Mouse (Mus musculus) hindbrain, embryonic 11.5 days (tissue): Measurements from ENCODE around the gene Gm49333. TPM values are rescaled to one million over a fixed set of nuclear protein-coding genes. Genes with fewer than 3 reads are reported as not detected.

ENCODE experiments used
- ATAC-seq: fragments of 200-750 bp; cut with Nextera tagmentation; 2 replicates; pipeline ENCODE4 v1.8.0; 2017; ENCODE audit warnings: mild to moderate bottlenecking, moderate TSS enrichment, moderate library complexity; ENCODE audit not compliant: low FRiP score
- DNase-seq: peaks from one replicate; pipeline ENCODE4 v3.0.0-alpha.2; 2015; ENCODE audit warnings: low spot score
- H3K27ac ChIP-seq: fragments of 300-500 bp; sonication (generic); 2 replicates; pipeline ENCODE4 v1.5.1; 2014; ENCODE audit warnings: mild to moderate bottlenecking, low read depth, low read length
- H3K27me3 ChIP-seq: fragments of 300-500 bp; sonication (generic); 2 replicates; pipeline ENCODE4 v1.6.1; 2014; ENCODE audit warnings: mild to moderate bottlenecking, low read length, moderate library complexity, mixed read lengths; ENCODE audit not compliant: control insufficient read depth, insufficient read depth
- H3K36me3 ChIP-seq: fragments of 300-500 bp; sonication (generic); 2 replicates; pipeline ENCODE4 v1.6.1; 2014; ENCODE audit warnings: mild to moderate bottlenecking, low read length, moderate library complexity, mixed read lengths; ENCODE audit not compliant: control insufficient read depth, insufficient read depth
- H3K4me1 ChIP-seq: fragments of 300-500 bp; sonication (generic); replicated peaks from 2 replicates; pipeline ENCODE4 v1.6.1; 2014; ENCODE audit warnings: low read length, mixed read lengths; ENCODE audit not compliant: control insufficient read depth, insufficient read depth
- H3K4me2 ChIP-seq: fragments of 300-500 bp; sonication (generic); replicated peaks from 2 replicates; pipeline ENCODE4 v1.6.1; 2014; ENCODE audit warnings: mild to moderate bottlenecking, low read depth, low read length
- H3K4me3 ChIP-seq: fragments of 300-500 bp; sonication (generic); 2 replicates; pipeline ENCODE4 v1.5.1; 2014; ENCODE audit warnings: low read depth, low read length
- H3K9ac ChIP-seq: fragments of 300-500 bp; sonication (generic); 2 replicates; pipeline ENCODE4 v1.6.1; 2014; ENCODE audit warnings: low read depth, low read length
- H3K9me3 ChIP-seq: fragments of 300-500 bp; sonication (generic); 2 replicates; pipeline ENCODE4 v1.6.1; 2016; ENCODE audit warnings: low read length; ENCODE audit not compliant: control insufficient read depth
- WGBS: fragments of 180-500 bp; shearing (Covaris S2); extraction: QIAGEN DNeasy Blood & Tissue Kit; methylation state at CpG from one replicate; pipeline ENCODE4 v1.1.7; 2014; 5-methylcytosine and 5-hydroxymethylcytosine counted together
- microRNA counts: library from miRNA; unstranded; fragments of <30 nt; microRNA quantifications from one replicate; lab custom pipeline; 2015
- polyA plus RNA-seq: library from polyadenylated mRNA; unstranded; fragments of >200 nt; fragmentation: Nextera tagmentation; extraction: Ambion mirVana; gene quantifications from 2 replicates; pipeline ENCODE4 v1.2.1, GENCODE M21; 2014

The Gm49333 gene
- polyA plus RNA-seq, 1 experiment from 2014 or later, result not detected

- Histone ChIP-seq H3K27ac (peak overlapping the region; percentile 7; the same call in 1 of the 2 replicates), H3K4me1 (peaks cover 9% of the 10 kb centered on the region), H3K9me3 (no peaks in the 10 kb centered on the region), H3K4me2 (no peak overlapping the region), H3K9ac (no peak overlapping the region), H3K36me3 (peaks cover 9% of the 10 kb centered on the region), H3K4me3 (no peak overlapping the region), H3K27me3 (no peaks in the 10 kb centered on the region)
- no peak for DNase-seq
- 43% methylated on average over 16 of the region's 16 CpGs for WGBS
- no peak for ATAC-seq
Observed at GRCm38 (mm10) chr16:20692241-20692965, 81.0 kb downstream of the Gm49333 start.

- Histone ChIP-seq H3K9me3 (no peaks in the 10 kb centered on the region), H3K27ac (peak within 1 kb of the TSS; percentile 80), H3K36me3 (peaks cover 9% of the 10 kb centered on the region), H3K4me3 (peak within 1 kb of the TSS; percentile 41), H3K4me2 (peak within 1 kb of the TSS; percentile 72), H3K9ac (peak within 1 kb of the TSS; percentile 52), H3K4me1 (peaks cover 9% of the 10 kb centered on the region), H3K27me3 (no peaks in the 10 kb centered on the region)
- ATAC-seq (peak; percentile 95), DNase-seq (peak; percentile 95)
- under 1% methylated on average over 33 of the region's 37 CpGs for WGBS
Observed at GRCm38 (mm10) chr16:20693111-20693701, 81.8 kb downstream of the Gm49333 start, which contains the start of gene Fam131a. Fam131a (plus strand) TSS chr16:20693241.

GRCm38 (mm10) chr16:20694781-20695180 lies 83.4 kb downstream of the Gm49333 start:
- Histone ChIP-seq H3K4me3 (no peak overlapping the region), H3K4me2 (no peak overlapping the region), H3K4me1 (peaks cover 9% of the 10 kb centered on the region), H3K9ac (no peak overlapping the region), H3K27ac (no peak overlapping the region), H3K9me3 (no peaks in the 10 kb centered on the region), H3K36me3 (no peaks in the 10 kb centered on the region), H3K27me3 (no peaks in the 10 kb centered on the region)
- ATAC-seq, result no peak
- DNase-seq, result no peak
- 77% methylated on average over 8 of the region's 8 CpGs for WGBS

MicroRNA genes within 50 kb of the gene (microRNA counts, 519-probe panel; counts per million panel counts)
- 4,279 counts per million, percentile 44 among the panel's probes with 10 or more counts for microRNA mmu-miR-1224 (lab: Ali Mortazavi, UCI)

Other genes starting within 250 kb of the Gm49333 start
- gene Abcc5, start 185.2 kb upstream of the Gm49333 start, polyA plus RNA-seq, result 65.4 and 89.9 TPM in 2 replicates
- 132 and 139 TPM in 2 replicates for gene Eif2b5, start 112.8 kb upstream of the Gm49333 start, polyA plus RNA-seq
- 50.8 and 58.9 TPM in 2 replicates for gene Dvl3, start 94.6 kb upstream of the Gm49333 start, polyA plus RNA-seq
- 923 and 941 TPM in 2 replicates for gene Ap2m1, start 76.1 kb upstream of the Gm49333 start, polyA plus RNA-seq
- 52.4 and 63.1 TPM in 2 replicates for gene Abcf3, start 63.0 kb upstream of the Gm49333 start, polyA plus RNA-seq
- gene Vwa5b2, start 22.1 kb upstream of the Gm49333 start, polyA plus RNA-seq, result 1.6 and 4.1 TPM in 2 replicates
- gene Eef1akmt4, start within 50 bp of the Gm49333 start, polyA plus RNA-seq, result 26.9 and 32.5 TPM in 2 replicates
- gene Alg3, start 125 bp downstream of the Gm49333 start, polyA plus RNA-seq, result 54.1 and 54.5 TPM in 2 replicates
- gene Camk2n2, start 9.7 kb downstream of the Gm49333 start, polyA plus RNA-seq, result 6.0 and 6.2 TPM in 2 replicates
- 3.1 and 3.5 TPM in 2 replicates for gene Ece2, start 18.2 kb downstream of the Gm49333 start, polyA plus RNA-seq
- 427 and 504 TPM in 2 replicates for gene Psmd2, start 40.0 kb downstream of the Gm49333 start, polyA plus RNA-seq
- gene Eif4g1, start 56.7 kb downstream of the Gm49333 start, polyA plus RNA-seq, result 140 and 173 TPM in 2 replicates
- gene Fam131a, start 81.6 kb downstream of the Gm49333 start, polyA plus RNA-seq, result 11.2 and 11.8 TPM in 2 replicates
- 103 and 105 TPM in 2 replicates for gene Polr2h, start 106.1 kb downstream of the Gm49333 start, polyA plus RNA-seq
- gene Clcn2, start 106.1 kb downstream of the Gm49333 start, polyA plus RNA-seq, result 20.7 and 22.0 TPM in 2 replicates
- 2.3 and 3.1 TPM in 2 replicates for gene Chrd, start 121.5 kb downstream of the Gm49333 start, polyA plus RNA-seq
- 0.39 and 0.83 TPM in 2 replicates for gene Thpo, start 122.9 kb downstream of the Gm49333 start, polyA plus RNA-seq